Mouse (Mus musculus): ENCODE measurements around the gene Scfd2. TPM values are rescaled to one million over a fixed set of nuclear protein-coding genes. Genes with fewer than 3 reads are reported as not detected.
A peak's percentile ranks its signal among the peaks of the same experiment; 100 is the strongest.

Scfd2 gene
- total RNA-seq, 4 experiments from 2014 or later = 21.6 to 32.9 (median 26.8) TPM

GRCm38 (mm10) chr5:74273313-74273712, 258.2 kb downstream of the Scfd2 start:
- DNase-seq = no peak

GRCm38 (mm10) chr5:74267736-74268369, 263.7 kb downstream of the Scfd2 start:
- no peak for DNase-seq

- no peak for DNase-seq
These were observed 264.4 kb downstream of the Scfd2 start for GRCm38 (mm10) chr5:74267196-74267595.

- no peak for DNase-seq
These were observed 265.1 kb downstream of the Scfd2 start for GRCm38 (mm10) chr5:74266476-74266819.

DNA sequence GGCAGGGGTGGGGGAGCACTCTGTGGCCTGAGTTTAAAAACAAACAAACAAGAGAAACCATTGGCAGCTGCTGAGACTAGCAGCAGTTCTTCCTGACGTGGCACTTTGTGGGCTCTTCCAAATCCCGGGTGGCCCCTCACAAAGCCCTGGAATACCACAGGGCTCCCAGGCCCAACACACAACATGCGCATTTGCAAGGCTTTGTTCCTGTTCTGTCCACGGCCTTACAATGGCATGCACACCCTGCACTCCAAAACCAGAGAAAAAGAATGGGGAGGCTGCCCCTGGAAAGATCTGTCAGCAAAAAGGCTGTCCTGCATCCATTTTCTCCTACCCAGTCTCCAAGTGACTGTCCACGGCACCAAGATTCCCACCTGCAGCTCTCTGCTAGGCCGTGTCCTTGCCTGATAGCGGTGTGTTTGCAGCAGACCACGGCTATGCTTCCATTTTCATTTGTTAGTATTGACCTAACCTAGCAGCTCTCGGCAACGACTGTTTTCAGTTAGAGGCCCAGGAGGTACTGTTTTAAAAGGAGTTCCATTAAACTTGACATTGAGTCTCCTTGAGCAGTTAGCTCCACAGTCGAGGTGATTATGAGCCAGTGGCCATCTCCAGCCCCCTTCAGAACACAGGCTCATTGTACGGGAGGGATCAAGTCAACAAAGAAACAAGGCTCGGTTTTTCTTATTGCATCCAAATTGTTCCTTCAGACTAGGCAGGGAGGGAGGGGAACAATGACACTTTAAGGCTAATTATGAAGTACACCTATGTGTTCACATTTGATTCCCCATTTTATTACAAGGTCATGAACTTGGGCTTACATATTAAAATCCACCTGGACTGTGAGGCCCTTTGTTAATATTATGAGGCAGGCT, 265.7 kb downstream of the Scfd2 start:
- DNase-seq = no peak

DNA sequence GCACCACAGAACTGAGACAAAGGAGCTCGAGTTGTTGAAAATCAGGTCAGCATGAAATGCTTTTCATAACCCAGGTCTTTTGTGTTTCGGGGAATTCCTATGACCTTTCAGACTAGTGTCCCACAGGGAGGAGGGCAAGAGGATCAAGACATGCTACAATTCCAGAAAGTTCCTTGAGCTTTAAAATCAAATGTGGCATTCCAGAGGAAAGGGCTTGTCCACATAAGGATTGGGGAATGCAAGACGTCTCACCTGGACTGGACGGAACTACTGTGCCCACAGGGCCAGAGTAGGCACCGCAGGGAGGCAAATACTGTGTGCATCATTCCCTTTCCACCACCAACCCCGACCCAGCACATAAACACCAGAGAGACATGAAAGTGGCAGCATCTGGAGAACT, 266.4 kb downstream of the Scfd2 start:
- no peak for DNase-seq

DNA sequence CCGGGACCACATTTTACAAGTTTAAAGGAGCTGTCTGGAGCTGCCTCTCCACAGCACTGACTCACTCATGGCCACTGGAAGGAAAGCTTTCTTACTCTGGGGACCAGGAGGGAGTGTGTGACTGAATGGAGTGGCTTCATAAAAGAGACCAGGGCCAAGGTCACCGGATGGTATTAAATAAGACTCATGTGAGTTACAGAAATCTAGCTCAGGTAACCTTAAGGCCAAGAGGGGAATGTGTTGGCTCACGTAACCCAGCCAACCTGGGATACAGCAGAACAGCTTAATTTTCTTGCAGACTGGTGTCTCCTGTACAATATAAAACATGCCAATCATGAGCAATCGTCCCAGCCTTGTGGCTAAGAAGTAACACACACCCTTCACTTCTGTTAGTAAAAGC, 267.0 kb downstream of the Scfd2 start:
- DNase-seq = peak; percentile 16

DNA sequence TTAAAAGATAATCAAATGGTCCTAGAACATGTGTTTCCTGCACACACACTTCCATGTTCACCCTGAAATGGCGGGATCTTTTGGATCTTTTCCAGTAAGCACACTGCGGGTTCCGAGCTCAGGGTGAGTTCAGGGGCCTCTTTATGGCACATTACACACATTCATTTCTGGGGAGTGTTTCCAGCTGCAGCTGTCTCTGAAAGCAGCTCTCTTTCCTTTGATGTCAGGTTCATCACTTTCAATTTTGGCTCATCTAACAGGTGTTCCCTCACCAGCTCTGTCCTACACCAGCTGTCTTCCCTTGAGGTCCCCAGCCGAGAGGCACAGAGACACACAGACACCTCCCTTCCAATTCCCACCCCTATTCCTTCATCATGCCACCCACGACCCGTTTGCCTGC, 270.5 kb downstream of the Scfd2 start:
- DNase-seq = no peak

DNA sequence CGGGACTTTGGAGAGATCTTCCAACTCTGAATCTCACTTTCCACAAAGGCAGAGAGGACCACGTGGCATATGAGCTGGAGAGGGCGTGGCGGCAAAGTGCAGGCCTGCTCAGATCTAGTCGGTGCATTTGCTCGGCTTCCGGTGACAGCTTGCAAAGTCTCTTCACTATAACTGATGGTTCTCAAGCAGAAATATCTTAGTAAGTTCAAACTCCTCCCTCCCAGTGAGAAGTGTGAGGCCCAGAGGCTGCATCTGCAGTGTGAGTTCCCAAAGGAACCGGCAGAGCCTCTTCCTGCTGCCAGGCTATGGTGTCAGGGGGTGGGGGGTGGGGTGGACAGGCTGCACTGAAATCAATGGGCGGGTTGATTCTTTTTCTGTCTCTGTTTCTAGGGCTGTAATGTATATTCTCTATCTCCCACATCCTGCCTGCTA, 271.2 kb downstream of the Scfd2 start:
- no peak for DNase-seq

- DNase-seq = no peak
These were observed 274.9 kb downstream of the Scfd2 start for GRCm38 (mm10) chr5:74256705-74257104.

DNA sequence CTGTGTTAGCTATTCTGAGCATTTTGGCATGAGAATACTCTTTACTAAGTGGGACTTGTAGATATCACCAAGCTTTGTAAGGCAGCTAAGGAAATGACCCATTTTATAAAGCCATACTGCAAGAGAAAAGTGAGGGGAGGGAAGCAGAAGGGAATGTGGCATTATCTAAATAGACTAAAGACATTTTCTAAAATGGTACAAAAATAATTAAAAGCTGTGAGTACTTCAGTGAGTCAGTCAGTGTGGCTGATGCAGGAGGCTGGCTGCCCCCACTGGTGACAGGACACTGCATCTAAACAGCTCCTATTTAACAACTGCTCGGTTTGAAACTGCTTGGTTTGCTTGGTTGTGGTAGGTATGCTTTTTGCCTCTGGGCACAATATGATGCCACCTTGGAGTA, 276.6 kb downstream of the Scfd2 start:
- DNase-seq = no peak

DNA sequence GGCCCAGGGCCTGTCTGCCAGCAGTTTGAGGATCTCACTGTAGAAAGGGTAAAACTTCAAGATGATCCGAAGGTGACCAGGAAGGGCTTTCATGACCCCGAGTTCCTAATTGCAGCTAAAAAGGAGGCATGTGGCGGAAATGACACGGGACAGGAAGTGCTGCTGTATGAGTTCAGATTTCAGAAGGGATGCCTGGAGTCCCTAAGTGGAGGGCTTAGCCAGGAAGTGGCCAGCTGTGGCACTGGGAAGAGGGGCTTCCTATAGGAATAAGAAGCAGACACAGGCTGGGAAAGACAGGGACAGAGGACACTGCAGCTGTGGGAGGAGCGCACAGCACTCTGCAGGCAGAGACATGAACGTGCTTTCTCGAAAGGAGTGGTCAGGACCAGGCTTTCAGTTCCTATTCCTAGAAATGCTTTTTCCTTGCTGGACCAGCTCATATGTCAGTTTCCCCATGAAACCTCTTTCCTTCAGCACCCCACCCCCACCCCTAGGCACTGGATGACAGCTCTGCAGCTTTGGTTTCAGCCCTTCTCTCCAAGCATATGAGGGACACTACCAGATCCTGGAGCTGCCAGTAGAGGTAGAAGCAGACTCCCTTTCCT, 277.7 kb downstream of the Scfd2 start:
- no peak for DNase-seq

- no peak for DNase-seq
These were observed 278.8 kb downstream of the Scfd2 start for GRCm38 (mm10) chr5:74252672-74253286.

DNA sequence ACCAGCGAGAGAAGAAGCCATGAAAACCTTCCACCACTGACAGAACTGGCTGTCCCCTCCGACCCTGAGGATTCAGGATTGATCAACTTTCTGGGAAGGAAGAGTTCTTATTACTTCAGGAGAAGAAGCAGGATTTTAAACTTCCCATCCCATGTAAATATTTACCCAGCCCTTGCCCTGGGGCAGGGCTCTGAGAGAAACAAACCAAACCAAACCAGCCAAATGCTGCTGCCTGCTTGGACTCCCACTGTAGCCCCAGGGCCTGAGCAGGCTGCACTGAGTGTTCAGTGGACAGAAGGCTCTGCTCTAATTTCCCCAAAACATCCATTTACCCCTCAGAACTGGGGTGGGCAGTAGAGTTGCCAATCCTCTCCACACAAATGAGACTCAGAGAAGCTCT, 280.6 kb downstream of the Scfd2 start:
- DNase-seq = no peak

DNA sequence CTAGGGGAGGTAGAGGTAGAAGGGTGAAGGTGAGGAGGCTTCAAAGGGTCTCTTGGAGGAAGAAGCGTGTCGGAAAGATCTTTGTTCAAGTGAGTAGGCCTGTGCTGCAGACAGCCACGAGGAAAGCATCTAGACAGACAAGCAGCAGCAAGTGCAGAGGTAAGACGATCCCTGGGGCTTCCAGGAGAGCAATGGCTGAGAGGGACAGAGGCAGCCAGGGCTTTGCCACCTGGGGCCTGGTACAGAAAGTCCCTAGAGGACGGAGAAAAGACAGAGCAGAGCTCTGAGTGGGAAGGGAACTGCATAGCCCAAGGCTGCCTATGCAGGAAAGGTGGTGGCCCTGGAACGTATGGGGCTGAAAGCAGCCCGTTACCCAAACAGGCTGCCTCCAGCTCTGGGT, 281.3 kb downstream of the Scfd2 start:
- no peak for DNase-seq

- no peak for DNase-seq
These were observed 281.8 kb downstream of the Scfd2 start for GRCm38 (mm10) chr5:74249794-74250193.

GRCm38 (mm10) chr5:74246971-74247370, 284.6 kb downstream of the Scfd2 start:
- no peak for DNase-seq

GRCm38 (mm10) chr5:74246453-74246852, 285.1 kb downstream of the Scfd2 start:
- no peak for DNase-seq

GRCm38 (mm10) chr5:74245641-74246145, 285.9 kb downstream of the Scfd2 start:
- DNase-seq = no peak

- no peak for DNase-seq
These were observed 287.0 kb downstream of the Scfd2 start for GRCm38 (mm10) chr5:74244406-74245019.

DNA sequence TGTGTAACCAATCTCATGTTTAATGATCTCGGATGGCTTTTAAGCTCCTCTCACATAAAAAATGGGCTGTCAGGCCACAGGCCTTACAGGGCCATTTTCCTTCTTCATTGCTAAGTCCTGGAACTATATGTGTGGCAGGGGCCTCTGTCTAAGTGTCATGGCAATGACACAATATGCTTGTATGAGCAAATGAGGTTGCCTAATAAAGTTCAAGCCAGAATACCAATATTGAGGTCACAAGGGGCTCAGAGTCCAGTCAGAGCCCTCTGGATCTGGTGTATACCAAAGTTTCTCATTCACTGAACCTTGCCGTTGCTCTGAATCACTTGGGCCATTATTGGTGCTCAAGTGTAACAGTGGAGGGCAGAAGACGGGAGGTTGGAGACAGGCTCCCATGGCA, 288.9 kb downstream of the Scfd2 start:
- DNase-seq = no peak

GRCm38 (mm10) chr5:74240926-74241680, 290.5 kb downstream of the Scfd2 start:
- no peak for DNase-seq
